In genomic region chr11:107468252-107469030, GRCm38 (mm10) we compare ENCODE assay signal across 8 mouse cellular contexts. TPM values are rescaled to one million over a fixed set of nuclear protein-coding genes. Genes with fewer than 3 reads are reported as not detected.
A peak's percentile ranks its signal among the peaks of the same experiment; 100 is the strongest.
DNase-seq lines count a peak whose midpoint lies in the region; ATAC-seq lines count a peak whose summit lies in the region.

No protein-coding gene starts in this region.

- no peak for ATAC-seq in CD4-positive, CD25-positive, alpha-beta regulatory T cell, adult 4 months
- no peak for ATAC-seq in hindbrain, embryonic 11.5 days (ENCODE audit: low FRiP score)

- 23% methylated on average over 16 of the region's 16 CpGs for WGBS in hindbrain, embryonic 11.5 days
- WGBS in macrophage (ENCODE audit: missing documents), result 18% methylated on average over 16 of the region's 16 CpGs

- H3K9me3 ChIP-seq in hindbrain, embryonic 11.5 days (ENCODE audit: control insufficient read depth, low read length), result no peaks in the 10 kb centered on the region

- peak overlapping the region; percentile 85 for H3K4me3 ChIP-seq in hindbrain, embryonic 11.5 days (ENCODE audit: low read depth, low read length)
- peak overlapping the region; percentile 88 for H3K4me3 ChIP-seq in macrophage (ENCODE audit: inconsistent target)

- H3K9ac ChIP-seq in hindbrain, embryonic 11.5 days (ENCODE audit: low read depth, low read length), result peak overlapping the region; percentile 84

- H3K27me3 ChIP-seq in hindbrain, embryonic 11.5 days (ENCODE audit: control insufficient read depth, insufficient read depth, low read length), result no peaks in the 10 kb centered on the region

- peak; percentile 52 for DNase-seq in CD4-positive, CD25-positive, alpha-beta regulatory T cell, adult 2 months (ENCODE audit: low read depth, low spot score)
- DNase-seq in retina, postnatal 1 day, result peak; percentile 21
- no peak for DNase-seq in retina, embryonic 14.5 days (ENCODE audit: low spot score)
- no peak for DNase-seq in hindbrain, embryonic 11.5 days (ENCODE audit: low spot score)
- peak; percentile 6 for DNase-seq in telencephalon, adult 2 months (ENCODE audit: low read depth, low spot score)
- no peak for DNase-seq in adrenal gland, postnatal 10 days

- peaks cover 55% of the 10 kb centered on the region; the same call in 1 of the 2 replicates for H3K79me2 ChIP-seq in macrophage (ENCODE audit: inconsistent target)

- H3K36me3 ChIP-seq in hindbrain, embryonic 11.5 days (ENCODE audit: control insufficient read depth, insufficient read depth, low read length), result no peaks in the 10 kb centered on the region
- no peaks in the 10 kb centered on the region for H3K36me3 ChIP-seq in macrophage (ENCODE audit: inconsistent target)

- H3K4me2 ChIP-seq in hindbrain, embryonic 11.5 days (replicated peaks; ENCODE audit: low read depth, low read length), result peak overlapping the region; percentile 85

- peaks cover 3% of the 10 kb centered on the region; the same call in 1 of the 2 replicates for H3K4me1 ChIP-seq in hindbrain, embryonic 11.5 days (replicated peaks; ENCODE audit: control insufficient read depth, insufficient read depth, low read length)

- H3K27ac ChIP-seq in hindbrain, embryonic 11.5 days (ENCODE audit: low read depth, low read length), result peak overlapping the region; percentile 33; the same call in 1 of the 2 replicates
- peak overlapping the region; percentile 87 for H3K27ac ChIP-seq in macrophage

RNA-seq across cellular contexts. Expression of gene Pitpnc1, which starts 2.1 kb away (rescaled TPM):
- polyA plus RNA-seq in CD4-positive, CD25-positive, alpha-beta regulatory T cell, adult 4 months (2017; shearing (Covaris generic)), result 100 to 1,000 TPM; 119 to 141 TPM
- polyA plus RNA-seq in hindbrain, embryonic 11.5 days (2014; fragmentation: Nextera tagmentation; extraction: Ambion mirVana), result 26.8 and 32.3 TPM in 2 replicates
- 100 to 1,000 TPM in 22 of 26 experiments, 10 to 100 TPM in 4; 73.3 to 454 (median 139) TPM for total RNA-seq in macrophage (2018; cell fraction: chromatin; rRNA removed)
- total RNA-seq in macrophage (2018; cell fraction: cytosol; rRNA removed), result 10 to 100 TPM; 26.8 to 55.8 (median 41.9) TPM
- total RNA-seq in macrophage (2018; cell fraction: nucleus; rRNA removed), result 100 to 1,000 TPM in 1 of 26 experiments, 10 to 100 TPM in 25; 27.9 to 103 (median 57.9) TPM
- polyA plus RNA-seq in macrophage (2018), result 21.3 to 50.1 TPM (median 30.5 TPM) in 3 replicates
- total RNA-seq in adrenal gland, postnatal 10 days (2021), result 10 to 100 TPM; 28.3 to 40.3 TPM

RNA-seq across cellular contexts. Expression of gene Psmd12, which starts 10.8 kb away (rescaled TPM):
- 100 to 1,000 TPM; 106 to 112 TPM for polyA plus RNA-seq in CD4-positive, CD25-positive, alpha-beta regulatory T cell, adult 4 months (2017; shearing (Covaris generic))
- polyA plus RNA-seq in hindbrain, embryonic 11.5 days (2014; fragmentation: Nextera tagmentation; extraction: Ambion mirVana), result 224 and 230 TPM in 2 replicates
- total RNA-seq in macrophage (2018; cell fraction: chromatin; rRNA removed), result 10 to 100 TPM; 19.1 to 51.0 (median 37.6) TPM
- 10 to 100 TPM; 44.9 to 69.9 (median 58.1) TPM for total RNA-seq in macrophage (2018; cell fraction: cytosol; rRNA removed)
- 10 to 100 TPM; 22.7 to 54.8 (median 34.9) TPM for total RNA-seq in macrophage (2018; cell fraction: nucleus; rRNA removed)
- polyA plus RNA-seq in macrophage (2018), result 51.5 to 101 TPM (median 97.5 TPM) in 3 replicates
- total RNA-seq in adrenal gland, postnatal 10 days (2021), result 10 to 100 TPM; 78.7 to 84.8 TPM

Comparison
In these comparisons a context has a peak if more than half of its experiments do, and no peak if none do; other contexts are left out.
1. DNase-seq: peak in CD4-positive, CD25-positive, alpha-beta regulatory T cell, adult 2 months (single experiment), retina, postnatal 1 day (single experiment) and telencephalon, adult 2 months (single experiment); none in retina, embryonic 14.5 days (single experiment), hindbrain, embryonic 11.5 days (single experiment) and adrenal gland, postnatal 10 days (single experiment).